Mouse (Mus musculus) intestine, embryonic 16.5 days (tissue): ENCODE data around the gene Cep57l1. TPM values are rescaled to one million over a fixed set of nuclear protein-coding genes. Genes with fewer than 3 reads are reported as not detected.

ENCODE experiments used
- ATAC-seq: fragments of 200-750 bp; cut with Nextera tagmentation; 2 replicates; pipeline ENCODE4 v1.8.0; 2017; ENCODE audit warnings: moderate TSS enrichment, moderate library complexity
- H3K27ac ChIP-seq: fragments of 300-500 bp; sonication (generic); 2 replicates; pipeline ENCODE4 v1.5.1; 2014; ENCODE audit warnings: mild to moderate bottlenecking, low read length
- H3K27me3 ChIP-seq: fragments of 300-500 bp; sonication (generic); replicated peaks from 2 replicates; pipeline ENCODE4 v1.6.1; 2014; ENCODE audit warnings: low read length, control low read depth, mixed read lengths; ENCODE audit not compliant: control insufficient read depth, insufficient read depth
- H3K36me3 ChIP-seq: fragments of 300-500 bp; sonication (generic); 2 replicates; pipeline ENCODE4 v1.6.1; 2014; ENCODE audit warnings: low read length, control low read depth; ENCODE audit not compliant: control insufficient read depth, insufficient read depth
- H3K4me1 ChIP-seq: fragments of 300-500 bp; sonication (generic); 2 replicates; pipeline ENCODE4 v1.6.1; 2014; ENCODE audit warnings: low read length, control low read depth, mixed read lengths; ENCODE audit not compliant: control insufficient read depth, insufficient read depth
- H3K4me2 ChIP-seq: fragments of 300-500 bp; sonication (generic); 2 replicates; pipeline ENCODE4 v1.6.1; 2014; ENCODE audit warnings: low read depth, low read length, control low read depth
- H3K4me3 ChIP-seq: fragments of 300-500 bp; sonication (generic); 2 replicates; pipeline ENCODE4 v1.5.1; 2014; ENCODE audit warnings: mild to moderate bottlenecking, low read length
- H3K9ac ChIP-seq: fragments of 300-500 bp; sonication (generic); 2 replicates; pipeline ENCODE4 v1.6.1; 2014; ENCODE audit warnings: low read depth, low read length
- H3K9me3 ChIP-seq: fragments of 300-500 bp; sonication (generic); 2 replicates; pipeline ENCODE4 v1.6.1; 2016; ENCODE audit warnings: low read length, control low read depth; ENCODE audit not compliant: control insufficient read depth
- WGBS: fragments of 180-500 bp; shearing (Covaris S2); extraction: QIAGEN DNeasy Blood & Tissue Kit; methylation state at CpG from one replicate; pipeline ENCODE4 v1.1.7; 2014; 5-methylcytosine and 5-hydroxymethylcytosine counted together
- polyA plus RNA-seq: library from polyadenylated mRNA; unstranded; fragments of >200 nt; fragmentation: Nextera tagmentation; extraction: Ambion mirVana; gene quantifications from 2 replicates; pipeline ENCODE4 v1.2.1, GENCODE M21; 2015

The Cep57l1 gene
- polyA plus RNA-seq, 1 experiment from 2014 or later: 18.6 TPM

- no peak for ATAC-seq
Observed at GRCm38 (mm10) chr10:41760866-41761265, 48.8 kb downstream of the Cep57l1 start.

GRCm38 (mm10) chr10:41758041-41758440 is 51.6 kb downstream of the Cep57l1 start:
- Histone ChIP-seq H3K9ac (no peak overlapping the region), H3K27ac (no peak overlapping the region), H3K27me3 (no peaks in the 10 kb centered on the region), H3K9me3 (no peaks in the 10 kb centered on the region), H3K4me1 (no peaks in the 10 kb centered on the region), H3K4me3 (no peak overlapping the region), H3K4me2 (no peak overlapping the region), H3K36me3 (no peaks in the 10 kb centered on the region)
- ATAC-seq: no peak

More at GRCm38 (mm10) chr10:41760866-41761265, 48.8 kb downstream of the Cep57l1 start:
- no peak overlapping the region for H3K9ac ChIP-seq
- H3K27me3 ChIP-seq: no peaks in the 10 kb centered on the region
- H3K4me2 ChIP-seq: no peak overlapping the region
- no peak overlapping the region for H3K4me3 ChIP-seq
- no peaks in the 10 kb centered on the region for H3K36me3 ChIP-seq
- H3K9me3 ChIP-seq: no peaks in the 10 kb centered on the region
- H3K4me1 ChIP-seq: no peaks in the 10 kb centered on the region
- no peak overlapping the region for H3K27ac ChIP-seq
- WGBS: 80% methylated on average over 3 of the region's 3 CpGs

- H3K4me3 ChIP-seq: no peak overlapping the region
- no peak overlapping the region for H3K27ac ChIP-seq
- H3K27me3 ChIP-seq: no peaks in the 10 kb centered on the region
- WGBS: 92% methylated on average over 5 of the region's 5 CpGs
- H3K9me3 ChIP-seq: no peaks in the 10 kb centered on the region
- H3K9ac ChIP-seq: no peak overlapping the region
- H3K36me3 ChIP-seq: no peaks in the 10 kb centered on the region
- peaks cover under 1% of the 10 kb centered on the region; the same call in 1 of the 2 replicates for H3K4me1 ChIP-seq
- H3K4me2 ChIP-seq: no peak overlapping the region
- ATAC-seq: no peak
Observed at GRCm38 (mm10) chr10:41757226-41757625, 52.4 kb downstream of the Cep57l1 start.

DNA sequence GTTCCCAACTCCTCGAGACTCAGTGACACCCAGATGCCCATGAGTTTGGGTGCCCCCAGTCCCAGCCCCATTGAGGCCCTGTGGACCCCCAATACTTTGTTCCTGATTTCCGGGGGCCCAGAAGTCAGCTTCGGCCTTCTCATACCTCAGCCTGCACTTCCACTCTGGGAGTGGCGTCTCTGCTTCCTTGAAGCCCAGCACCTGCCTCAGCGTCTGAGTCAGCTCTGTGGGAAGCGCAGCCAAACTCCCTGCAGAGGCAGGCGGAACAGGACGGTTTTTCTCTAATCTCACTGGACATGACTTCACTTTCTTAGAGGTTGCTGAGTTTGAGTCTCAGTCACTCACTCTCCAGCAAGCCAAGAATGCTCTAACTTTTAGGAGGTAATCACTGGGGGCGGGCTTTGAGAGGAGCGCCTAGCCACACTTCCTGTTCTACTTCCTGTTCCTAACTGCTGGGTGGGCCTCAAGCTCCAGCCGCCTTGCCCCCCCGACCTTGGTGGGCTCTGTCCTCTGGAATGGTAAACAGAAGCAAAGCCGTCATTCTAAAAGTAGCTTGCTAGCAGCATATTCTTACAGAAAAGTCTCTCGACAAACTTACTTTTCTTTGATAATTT is 57.7 kb downstream of the Cep57l1 start:
- Histone ChIP-seq H3K36me3 (no peaks in the 10 kb centered on the region), H3K4me1 (peaks cover 2% of the 10 kb centered on the region; the same call in 1 of the 2 replicates), H3K27ac (no peak overlapping the region), H3K27me3 (no peaks in the 10 kb centered on the region), H3K4me3 (no peak overlapping the region), H3K4me2 (no peak overlapping the region), H3K9ac (no peak overlapping the region), H3K9me3 (no peaks in the 10 kb centered on the region)
- WGBS: 75% methylated on average over 14 of the region's 14 CpGs
- no peak for ATAC-seq

- Histone ChIP-seq H3K4me2 (no peak overlapping the region), H3K4me3 (no peak overlapping the region), H3K4me1 (peaks cover 2% of the 10 kb centered on the region; the same call in 1 of the 2 replicates), H3K36me3 (no peaks in the 10 kb centered on the region), H3K9me3 (no peaks in the 10 kb centered on the region), H3K27me3 (no peaks in the 10 kb centered on the region), H3K27ac (no peak overlapping the region), H3K9ac (no peak overlapping the region)
- WGBS: 73% methylated on average over 3 of the region's 3 CpGs
- no peak for ATAC-seq
Observed at GRCm38 (mm10) chr10:41749306-41749705, 60.4 kb downstream of the Cep57l1 start.

- no peak for ATAC-seq
- H3K9ac ChIP-seq: no peak overlapping the region
- H3K9me3 ChIP-seq: no peaks in the 10 kb centered on the region
- H3K36me3 ChIP-seq: no peaks in the 10 kb centered on the region
- H3K4me1 ChIP-seq: no peaks in the 10 kb centered on the region
- WGBS: 88% methylated on average over 5 of the region's 5 CpGs
- H3K4me2 ChIP-seq: no peak overlapping the region
- no peak overlapping the region for H3K4me3 ChIP-seq
- H3K27ac ChIP-seq: no peak overlapping the region
- H3K27me3 ChIP-seq: no peaks in the 10 kb centered on the region
Observed at GRCm38 (mm10) chr10:41746554-41746953, 63.1 kb downstream of the Cep57l1 start.

DNA sequence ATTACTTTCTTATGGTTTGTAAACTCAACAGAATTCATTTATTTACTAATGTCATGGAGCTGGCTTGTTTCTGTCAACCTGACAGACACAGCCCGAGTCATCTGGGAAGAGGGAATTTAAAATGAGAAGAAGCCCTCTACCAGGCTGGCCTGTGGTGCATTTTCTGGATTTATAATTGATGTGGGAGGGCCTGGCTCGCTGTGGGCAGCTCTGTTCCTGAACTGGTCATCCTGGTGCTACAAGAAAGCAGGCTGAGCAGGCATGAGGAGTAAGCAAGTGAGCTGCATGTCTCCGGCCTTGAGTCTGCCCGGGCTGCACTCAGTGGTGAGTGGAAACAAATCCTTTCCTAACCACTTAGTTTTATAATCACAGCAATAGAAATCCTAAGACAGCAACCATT is 65.7 kb downstream of the Cep57l1 start:
- Histone ChIP-seq H3K27me3 (no peaks in the 10 kb centered on the region), H3K36me3 (no peaks in the 10 kb centered on the region), H3K4me3 (no peak overlapping the region), H3K27ac (no peak overlapping the region), H3K9me3 (no peaks in the 10 kb centered on the region), H3K9ac (no peak overlapping the region), H3K4me2 (no peak overlapping the region), H3K4me1 (no peaks in the 10 kb centered on the region)
- WGBS: 59% methylated on average over 4 of the region's 4 CpGs
- no peak for ATAC-seq

GRCm38 (mm10) chr10:41740221-41740620 is 69.5 kb downstream of the Cep57l1 start:
- Histone ChIP-seq H3K4me3 (no peak overlapping the region), H3K4me1 (no peaks in the 10 kb centered on the region), H3K9me3 (no peaks in the 10 kb centered on the region), H3K9ac (no peak overlapping the region), H3K27me3 (no peaks in the 10 kb centered on the region), H3K4me2 (no peak overlapping the region), H3K36me3 (peaks cover 8% of the 10 kb centered on the region), H3K27ac (no peak overlapping the region)
- WGBS: 70% methylated on average over 2 of the region's 2 CpGs
- no peak for ATAC-seq

DNA sequence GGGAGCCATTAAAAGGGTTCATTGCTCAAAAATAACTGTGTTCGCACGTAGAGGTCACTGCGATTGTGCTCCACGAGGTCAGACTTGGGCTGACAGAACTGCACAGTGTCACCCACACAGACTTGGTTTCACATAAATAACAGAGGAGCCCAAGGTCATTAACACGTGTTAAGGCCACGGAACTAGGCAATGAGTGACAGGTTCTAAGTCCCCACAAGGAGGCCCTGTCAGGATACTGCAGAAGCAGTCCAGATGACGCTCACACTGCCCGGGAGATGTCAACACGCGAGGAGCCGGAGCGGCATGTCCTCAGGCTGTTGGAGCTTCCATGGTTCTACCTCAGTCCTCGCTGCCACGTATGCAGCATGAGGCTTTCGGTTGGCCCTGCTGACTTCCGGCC is 72.4 kb downstream of the Cep57l1 start:
- 92% methylated on average over 16 of the region's 16 CpGs for WGBS
- Histone ChIP-seq H3K9me3 (no peaks in the 10 kb centered on the region), H3K27ac (no peak overlapping the region), H3K36me3 (peaks cover 8% of the 10 kb centered on the region), H3K4me3 (no peak overlapping the region), H3K4me1 (no peaks in the 10 kb centered on the region), H3K4me2 (no peak overlapping the region), H3K9ac (no peak overlapping the region), H3K27me3 (no peaks in the 10 kb centered on the region)
- ATAC-seq: no peak

DNA sequence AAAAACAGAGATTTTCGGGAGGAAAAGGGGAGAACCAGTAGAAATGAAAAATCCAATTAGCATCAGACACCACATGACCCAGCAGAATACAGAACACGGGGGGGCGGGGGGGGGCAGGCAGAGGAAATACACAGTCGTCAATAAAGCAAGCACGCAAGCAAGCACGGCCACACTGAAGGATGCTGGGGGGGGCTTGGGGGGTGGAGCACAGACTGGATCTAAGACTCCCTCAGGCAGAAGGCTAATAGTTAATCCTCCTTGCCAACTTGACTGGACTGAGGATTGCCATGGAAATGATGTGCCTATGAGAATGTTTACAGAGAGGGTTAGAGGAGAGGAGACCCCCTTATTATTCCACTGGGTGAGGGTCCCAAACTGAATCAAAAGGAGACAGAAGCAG is 74.3 kb downstream of the Cep57l1 start:
- Histone ChIP-seq H3K4me3 (no peak overlapping the region), H3K9ac (no peak overlapping the region), H3K9me3 (no peaks in the 10 kb centered on the region), H3K27me3 (no peaks in the 10 kb centered on the region), H3K27ac (no peak overlapping the region), H3K4me2 (no peak overlapping the region), H3K36me3 (peaks cover 8% of the 10 kb centered on the region), H3K4me1 (no peaks in the 10 kb centered on the region)
- ATAC-seq: no peak
- WGBS: 82% methylated on average over 6 of the region's 6 CpGs
